Mouse (Mus musculus) CD4-positive, CD25-positive, alpha-beta regulatory T cell (primary cell): ENCODE results near the gene Ccl4. TPM values are rescaled to one million over a fixed set of nuclear protein-coding genes. Genes with fewer than 3 reads are reported as not detected.

ENCODE experiments used
- polyA plus RNA-seq: library from polyadenylated mRNA; unstranded; fragments of 100-300 nt; shearing (Covaris generic); gene quantifications from one replicate; pipeline ENCODE4 v1.2.1, GENCODE M21; 2017

The Ccl4 gene
- 2.0 TPM for polyA plus RNA-seq

DNA sequence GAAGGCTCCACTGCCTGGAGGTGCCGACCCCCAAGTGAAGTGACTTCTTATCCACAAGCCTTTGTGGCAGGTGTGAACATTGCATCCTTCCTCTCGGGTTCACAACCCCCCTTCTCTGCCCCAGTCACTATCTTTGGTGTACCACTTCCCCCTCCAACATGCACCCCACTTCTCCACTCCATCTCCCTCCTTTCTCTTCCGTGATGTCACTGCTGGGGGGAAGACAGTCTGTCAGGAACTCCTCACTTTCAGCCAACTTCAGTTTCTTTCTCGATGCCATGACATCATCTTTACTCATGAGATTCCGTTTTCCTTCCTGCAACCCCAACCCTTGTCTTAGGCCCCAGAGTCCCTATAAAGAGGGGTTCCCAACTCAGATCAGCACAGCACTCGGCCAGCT is at the start of gene Ccl4:
Gene Ccl4, plus strand, starts transcription at position 381 of the 400 bp plus-strand sequence.

DNA sequence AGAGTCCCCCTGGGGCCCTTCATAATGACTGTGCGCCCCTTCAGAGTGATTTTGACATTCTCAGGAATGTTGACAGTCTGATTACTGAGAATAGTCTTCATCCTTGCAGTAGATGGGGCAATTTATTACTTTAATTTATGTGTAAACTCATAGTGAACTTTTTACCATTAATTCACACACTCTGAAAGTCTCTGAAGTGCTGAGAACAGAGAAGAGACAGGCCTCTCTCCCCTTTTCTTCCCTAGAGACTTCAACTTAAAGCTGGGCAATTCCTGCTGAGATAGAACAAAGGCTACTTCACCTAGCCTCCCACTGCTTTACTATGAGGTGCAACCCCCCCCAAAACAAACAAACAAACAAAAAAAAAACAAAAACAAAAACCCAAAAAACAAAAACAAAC is 16.9 kb upstream of the Ccl4 start, which contains the start of gene Rpl9-ps1:
Gene Rpl9-ps1, minus strand, starts transcription at position 101 of the 400 bp plus-strand sequence.

DNA sequence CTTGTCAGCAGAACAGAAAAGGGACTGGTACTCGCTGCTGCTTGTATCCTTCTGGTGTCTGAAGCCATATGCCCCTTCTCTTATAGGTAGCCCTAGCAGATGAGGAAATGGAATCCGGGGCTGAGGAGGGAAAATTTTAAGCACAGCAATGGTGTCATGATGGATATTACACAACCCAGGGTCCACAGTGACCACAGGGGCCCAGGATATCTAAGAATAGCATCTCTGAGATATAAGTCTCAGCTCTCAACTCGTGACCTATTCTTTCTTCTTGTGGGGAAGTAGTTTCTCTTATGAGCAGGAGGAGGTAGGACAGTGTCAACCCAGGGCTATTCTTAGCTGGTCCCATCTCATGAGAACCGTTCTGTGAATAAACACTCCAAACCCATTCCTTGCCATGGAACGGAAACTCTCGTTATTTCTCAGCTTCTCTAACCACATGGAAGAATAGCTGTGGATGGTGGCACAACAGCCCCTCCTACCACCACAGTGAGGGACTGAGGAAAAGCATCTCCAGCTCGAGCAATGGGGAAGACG is 13.0 kb upstream of the Ccl4 start, which contains the start of gene Ccl3:
Gene Ccl3, minus strand, starts transcription at position 51 of the 537 bp plus-strand sequence.

DNA sequence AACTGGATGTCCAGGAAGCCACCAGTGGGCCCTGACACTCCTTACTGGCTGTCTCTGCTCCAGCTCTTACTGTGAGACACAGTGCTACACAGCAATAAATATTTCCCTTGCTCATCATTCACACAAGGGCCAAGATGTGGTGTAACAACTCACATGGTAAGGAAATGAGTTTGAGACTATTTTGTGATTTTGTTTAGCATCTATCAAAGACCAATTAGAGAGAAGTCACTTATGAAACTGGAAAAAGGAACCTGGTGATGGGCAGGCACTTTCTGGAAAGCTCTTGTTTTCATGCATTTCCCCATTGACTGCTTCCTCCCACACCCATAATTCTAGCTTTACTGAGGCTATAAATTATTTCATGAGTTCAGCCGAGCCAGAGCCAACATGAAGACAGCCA is 41.3 kb downstream of the Ccl4 start, which contains the start of gene Wfdc17:
Gene Wfdc17, plus strand, starts transcription at position 287 of the 400 bp plus-strand sequence.

DNA sequence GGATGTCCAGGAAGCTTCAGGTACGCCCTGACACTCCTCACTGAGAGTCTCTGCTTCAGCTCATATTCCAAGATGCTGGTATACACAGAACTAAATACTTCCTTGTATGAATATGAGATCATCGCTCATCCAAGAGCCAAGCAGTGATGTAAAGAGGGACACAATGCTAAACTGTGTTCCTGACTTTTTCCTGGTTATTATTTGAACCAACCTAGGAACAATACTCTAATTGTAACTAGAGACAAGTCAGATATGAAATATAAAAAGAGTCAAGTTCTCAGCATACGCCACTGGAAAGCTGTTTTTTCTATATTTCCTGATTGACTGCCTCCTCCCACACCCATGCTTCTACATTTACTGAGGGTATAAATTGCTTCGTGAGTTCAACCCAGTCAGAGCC is 46.3 kb downstream of the Ccl4 start, which contains the start of gene Wfdc18:
Gene Wfdc18, plus strand, starts transcription at position 301 of the 400 bp plus-strand sequence.

Other genes starting within 250 kb of the Ccl4 start
- not detected for gene Gas2l2, start 233.1 kb upstream of the Ccl4 start, polyA plus RNA-seq
- 1.4 TPM for gene 1700020L24Rik, start 224.9 kb upstream of the Ccl4 start, polyA plus RNA-seq
- not detected for gene Mmp28, start 199.5 kb upstream of the Ccl4 start, polyA plus RNA-seq
- gene Taf15, start 189.5 kb upstream of the Ccl4 start, polyA plus RNA-seq, result 17.2 TPM
- 0.10 TPM for gene Heatr9, start 140.4 kb upstream of the Ccl4 start, polyA plus RNA-seq
- 80.8 TPM for gene Ccl5, start 132.1 kb upstream of the Ccl4 start, polyA plus RNA-seq
- gene Ccl9, start 83.9 kb upstream of the Ccl4 start, polyA plus RNA-seq, result not detected
- gene Ccl6, start 69.5 kb upstream of the Ccl4 start, polyA plus RNA-seq, result 1.4 TPM
- not detected for gene Rpl9-ps1, start 17.0 kb upstream of the Ccl4 start, polyA plus RNA-seq
- 0.31 TPM for gene Ccl3, start 13.2 kb upstream of the Ccl4 start, polyA plus RNA-seq
- 0.47 TPM for gene Wfdc17, start 41.4 kb downstream of the Ccl4 start, polyA plus RNA-seq
- not detected for gene Wfdc18, start 46.4 kb downstream of the Ccl4 start, polyA plus RNA-seq
- gene Wfdc21, start 84.4 kb downstream of the Ccl4 start, polyA plus RNA-seq, result not detected
- gene Heatr6, start 91.1 kb downstream of the Ccl4 start, polyA plus RNA-seq, result 35.8 TPM
- not detected for gene Hnf1b, start 187.5 kb downstream of the Ccl4 start, polyA plus RNA-seq